Mouse (Mus musculus): ENCODE measurements at regions not wholly inside any gene's neighbourhood (a gene's known extent, or its start where the extent isn't known, plus 50 kb on each side); places are given as distances from the start of the nearest gene placed in this dataset.

DNA sequence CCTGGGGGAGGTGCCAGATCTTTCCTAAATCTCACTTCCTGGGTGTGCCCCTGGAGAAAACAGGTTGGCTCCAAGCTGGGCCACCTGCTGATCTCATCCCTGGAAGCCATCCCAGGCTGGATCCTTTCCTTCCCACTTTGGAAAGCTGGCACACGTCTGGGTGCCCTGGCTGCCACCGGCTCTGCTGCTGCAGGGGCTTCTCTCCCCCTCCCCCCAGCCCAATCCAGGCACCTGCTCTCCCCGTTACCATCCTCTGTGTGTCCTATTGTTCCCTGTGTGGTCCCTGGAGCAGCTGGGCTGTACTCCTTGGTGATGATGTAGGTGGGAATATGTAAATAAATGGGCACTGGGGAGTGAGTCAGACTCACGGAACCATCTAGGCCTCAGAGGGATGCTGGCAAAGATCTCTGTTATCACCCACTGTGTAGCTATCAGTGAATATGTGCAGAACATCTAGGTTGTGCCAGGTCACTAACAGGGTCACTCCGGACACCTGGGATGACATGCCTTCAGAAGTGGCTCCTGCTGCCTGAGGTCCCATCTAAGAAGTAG, 130.4 kb downstream of the Trim29 start:
- no peaks in the 10 kb centered on the region for H3K27me3 ChIP-seq
- no peak for ATAC-seq (ENCODE audit: insufficient number of reproducible peaks, insufficient read depth, low FRiP score, low TSS enrichment, low read depth)

DNA sequence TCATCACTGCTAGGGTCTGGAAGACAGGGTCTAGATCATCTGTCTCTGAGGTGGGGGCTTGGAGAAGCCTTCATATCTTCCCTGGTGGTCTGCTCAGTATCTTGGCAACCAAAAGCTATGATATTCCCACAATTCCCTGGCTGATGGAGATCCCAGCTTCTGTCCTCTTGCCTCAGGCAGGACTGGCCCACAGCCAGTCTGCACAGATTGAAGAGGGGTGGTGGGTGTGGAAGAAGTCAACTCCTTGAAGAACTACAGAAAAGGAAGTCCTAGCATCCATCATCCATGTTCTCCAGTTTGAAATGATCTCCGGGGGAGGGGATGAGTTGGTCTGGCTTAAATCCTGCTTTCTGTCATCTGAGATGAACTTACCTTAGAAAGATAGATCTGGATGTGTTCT, 134.8 kb downstream of the Trim29 start:
- Histone ChIP-seq H3K4me3 (no peak overlapping the region), H3K27me3 (no peaks in the 10 kb centered on the region), H3K36me3 (no peaks in the 10 kb centered on the region), H3K4me1 (no peaks in the 10 kb centered on the region), H3K4me2 (no peak overlapping the region), H3K27ac (no peak overlapping the region), H3K9me3 (no peaks in the 10 kb centered on the region), H3K9ac (no peak overlapping the region)
- WGBS = 92% methylated on average over 1 of the region's 1 CpGs
- no peak for ATAC-seq (ENCODE audit: insufficient number of reproducible peaks, insufficient read depth, low FRiP score, low TSS enrichment, low read depth)

More for the DNA sequence above, 130.4 kb downstream of the Trim29 start:
- Histone ChIP-seq H3K4me2 (no peak overlapping the region), H3K9ac (no peak overlapping the region), H3K9me3 (no peaks in the 10 kb centered on the region), H3K4me3 (no peak overlapping the region), H3K27ac (no peak overlapping the region), H3K4me1 (no peaks in the 10 kb centered on the region), H3K36me3 (no peaks in the 10 kb centered on the region)
- 72% methylated on average over 5 of the region's 5 CpGs for WGBS

DNA sequence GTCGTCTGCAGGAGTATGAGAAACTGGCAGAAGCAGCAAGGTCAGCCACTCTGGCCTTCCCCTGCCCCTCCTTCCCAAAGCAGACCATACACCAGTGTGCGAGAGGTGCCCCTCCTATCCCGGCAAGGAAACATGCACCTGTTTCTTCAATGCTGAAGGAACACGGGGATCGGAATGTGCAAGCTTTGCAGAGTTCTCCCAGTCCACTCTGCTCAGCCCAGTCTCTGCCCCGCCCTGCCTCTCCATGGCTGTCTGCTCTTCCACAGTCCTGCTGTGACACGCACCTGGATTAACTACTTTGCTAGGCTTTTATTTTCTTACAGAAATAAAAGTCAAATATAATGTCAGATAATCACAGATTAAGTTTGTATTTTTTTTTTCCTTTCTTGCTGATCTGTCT, 136.7 kb downstream of the Trim29 start:
- Histone ChIP-seq H3K4me2 (no peak overlapping the region), H3K9me3 (no peaks in the 10 kb centered on the region), H3K4me1 (no peaks in the 10 kb centered on the region), H3K9ac (no peak overlapping the region), H3K27ac (no peak overlapping the region), H3K4me3 (no peak overlapping the region), H3K36me3 (no peaks in the 10 kb centered on the region), H3K27me3 (peaks cover 11% of the 10 kb centered on the region)
- WGBS = 70% methylated on average over 7 of the region's 7 CpGs
- no peak for ATAC-seq (ENCODE audit: insufficient number of reproducible peaks, insufficient read depth, low FRiP score, low TSS enrichment, low read depth)

DNA sequence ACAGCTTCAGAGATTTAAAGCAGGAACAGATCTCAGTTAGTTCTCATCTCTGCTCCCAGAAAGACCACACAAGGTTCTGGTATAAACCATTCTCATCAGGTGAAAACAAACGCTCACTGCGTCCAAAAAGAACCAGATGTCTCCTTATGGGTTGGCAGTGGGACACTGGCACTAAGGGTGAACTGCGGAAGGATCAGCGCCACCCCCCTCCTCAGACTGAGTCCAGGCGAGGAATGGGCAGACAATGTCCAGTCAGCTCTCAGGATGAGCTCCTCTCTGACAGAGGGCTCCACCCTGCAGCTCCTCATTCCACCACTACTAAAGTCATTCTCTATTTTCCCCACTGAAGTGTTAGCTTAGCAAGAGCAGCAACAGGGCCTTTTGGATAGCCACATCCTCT, 138.3 kb downstream of the Trim29 start:
- Histone ChIP-seq H3K27ac (no peak overlapping the region), H3K9ac (no peak overlapping the region), H3K27me3 (peaks cover 27% of the 10 kb centered on the region), H3K9me3 (no peaks in the 10 kb centered on the region), H3K4me2 (no peak overlapping the region), H3K4me3 (no peak overlapping the region), H3K4me1 (peaks cover 1% of the 10 kb centered on the region), H3K36me3 (no peaks in the 10 kb centered on the region)
- ATAC-seq (ENCODE audit: insufficient number of reproducible peaks, insufficient read depth, low FRiP score, low TSS enrichment, low read depth) = no peak
- WGBS = 68% methylated on average over 5 of the region's 5 CpGs

DNA sequence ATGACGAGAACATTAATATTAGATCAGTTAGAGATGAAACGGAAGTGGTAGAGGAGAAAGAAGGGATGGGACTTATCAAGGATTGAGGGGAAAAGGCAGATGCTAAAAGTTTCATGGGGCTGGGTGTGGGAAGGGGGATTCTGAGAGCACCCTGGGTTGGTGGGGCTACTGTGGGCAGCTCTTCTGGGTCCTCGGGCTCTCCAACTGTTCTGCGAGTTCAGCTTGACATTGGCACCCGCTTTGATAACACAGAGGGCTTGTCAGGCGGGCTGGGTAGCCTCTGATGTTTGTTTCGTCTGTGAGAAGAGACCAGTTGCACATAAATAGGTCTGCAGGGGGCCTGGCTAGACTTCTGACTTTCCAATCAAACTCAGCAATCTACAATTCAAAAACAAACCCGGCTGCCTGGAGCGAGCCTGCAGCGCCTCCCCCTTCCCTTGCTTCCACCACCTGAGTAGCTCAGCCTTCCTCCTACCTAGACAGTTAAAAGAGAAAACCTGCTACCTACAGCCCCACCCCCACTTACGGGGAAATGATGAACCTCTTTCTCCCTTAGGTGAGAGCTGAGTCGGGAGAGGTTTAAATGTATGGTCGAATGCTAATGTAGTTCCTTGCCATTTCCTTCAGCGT, 143.4 kb downstream of the Trim29 start:
- WGBS = 1% methylated on average over 14 of the region's 14 CpGs
- Histone ChIP-seq H3K9ac (no peak overlapping the region), H3K27me3 (peaks cover 50% of the 10 kb centered on the region), H3K4me2 (peak overlapping the region; percentile 39), H3K4me1 (peaks cover 7% of the 10 kb centered on the region), H3K27ac (no peak overlapping the region), H3K4me3 (no peak overlapping the region), H3K36me3 (no peaks in the 10 kb centered on the region), H3K9me3 (no peaks in the 10 kb centered on the region)
- ATAC-seq (ENCODE audit: insufficient number of reproducible peaks, insufficient read depth, low FRiP score, low TSS enrichment, low read depth) = no peak

DNA sequence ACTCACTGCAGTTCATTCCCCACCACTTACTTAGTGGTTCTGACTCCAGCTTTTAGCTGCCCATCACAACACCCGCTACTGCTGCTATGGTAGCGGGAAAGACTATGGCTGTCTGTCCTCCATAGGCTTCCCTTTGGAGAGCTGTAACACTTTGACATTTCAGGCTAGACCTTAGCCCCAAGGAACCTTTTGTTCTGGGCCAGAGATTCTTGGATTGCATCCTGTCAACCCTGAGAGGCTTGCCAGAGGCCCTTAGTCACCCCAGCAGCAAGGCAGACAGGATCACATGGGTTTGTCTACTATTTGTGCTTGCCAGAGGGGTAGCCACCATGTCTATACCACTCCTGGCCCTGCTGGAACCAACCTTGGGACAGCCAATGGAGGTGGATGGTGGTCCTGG, 147.1 kb downstream of the Trim29 start:
- no peak overlapping the region for H3K27ac ChIP-seq
- H3K9ac ChIP-seq = no peak overlapping the region
- no peaks in the 10 kb centered on the region for H3K9me3 ChIP-seq
- 89% methylated on average over 2 of the region's 2 CpGs for WGBS
- H3K36me3 ChIP-seq = no peaks in the 10 kb centered on the region
- ATAC-seq (ENCODE audit: insufficient number of reproducible peaks, insufficient read depth, low FRiP score, low TSS enrichment, low read depth) = no peak
- H3K4me3 ChIP-seq = no peak overlapping the region
- peaks cover 7% of the 10 kb centered on the region for H3K4me1 ChIP-seq
- H3K4me2 ChIP-seq = no peak overlapping the region
- peaks cover 35% of the 10 kb centered on the region for H3K27me3 ChIP-seq

DNA sequence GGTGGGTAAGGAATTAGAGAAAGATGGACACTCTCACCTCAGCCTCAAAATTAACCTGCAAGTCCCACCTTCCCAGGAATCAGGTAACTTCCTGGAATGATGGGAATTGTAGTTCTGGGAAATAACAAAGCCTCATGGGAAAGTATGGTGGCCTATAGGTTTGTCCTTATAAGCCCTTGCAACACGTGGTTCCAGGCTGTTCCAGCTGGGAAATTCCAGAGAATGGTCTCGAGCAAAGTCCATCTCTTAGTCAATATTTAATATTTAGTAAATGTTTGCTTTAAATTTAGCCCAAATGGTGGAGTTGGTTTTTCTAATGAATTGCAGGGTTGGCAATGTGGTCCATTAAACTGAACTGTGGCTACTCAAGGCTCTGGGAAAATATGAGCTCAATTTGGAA, 150.5 kb downstream of the Trim29 start:
- H3K4me1 ChIP-seq = peaks cover 10% of the 10 kb centered on the region; the same call in 1 of the 2 replicates
- H3K4me2 ChIP-seq = no peak overlapping the region
- no peak overlapping the region for H3K4me3 ChIP-seq
- no peak for ATAC-seq (ENCODE audit: insufficient number of reproducible peaks, insufficient read depth, low FRiP score, low TSS enrichment, low read depth)
- WGBS = 55% methylated on average over 2 of the region's 2 CpGs
- H3K9me3 ChIP-seq = no peaks in the 10 kb centered on the region
- no peak overlapping the region for H3K9ac ChIP-seq
- no peaks in the 10 kb centered on the region for H3K36me3 ChIP-seq
- no peak overlapping the region for H3K27ac ChIP-seq
- H3K27me3 ChIP-seq = 0 out of 2 replicates have a peak, but pooled peaks cover 2% of the 10 kb centered on the region

DNA sequence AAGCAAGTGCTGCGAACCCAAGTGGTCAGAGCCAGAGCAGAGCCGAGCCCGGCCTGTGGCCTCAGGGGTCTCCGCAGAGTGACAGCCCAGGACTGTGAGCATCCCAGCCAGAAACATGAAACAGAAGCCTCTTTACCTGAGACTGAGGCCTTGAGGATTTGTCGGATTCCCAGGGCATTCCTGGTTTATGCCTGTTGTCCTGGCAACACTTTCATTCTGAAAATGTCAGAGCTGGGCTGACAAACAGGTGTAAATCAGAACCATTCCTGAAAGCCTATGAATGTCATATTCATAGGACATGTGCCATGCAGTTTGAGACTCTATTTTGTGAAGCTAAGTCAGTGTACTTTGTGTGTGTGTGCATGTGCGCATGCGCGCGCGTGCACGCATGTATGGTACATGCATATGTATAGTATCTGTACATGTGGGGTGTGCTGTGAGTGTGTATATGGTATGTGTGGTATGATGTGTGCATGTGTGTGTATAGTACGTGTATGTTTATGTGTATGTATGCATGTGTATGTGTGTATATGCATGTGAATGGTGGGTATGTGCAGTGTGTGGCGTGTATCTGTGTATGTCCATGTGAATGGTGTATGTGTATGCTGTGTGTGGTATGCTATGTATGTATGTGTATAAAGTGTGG, 152.9 kb downstream of the Trim29 start:
- Histone ChIP-seq H3K4me2 (no peak overlapping the region), H3K9ac (no peak overlapping the region), H3K36me3 (no peaks in the 10 kb centered on the region), H3K4me1 (peaks cover 10% of the 10 kb centered on the region; the same call in 1 of the 2 replicates), H3K27ac (no peak overlapping the region), H3K9me3 (no peaks in the 10 kb centered on the region), H3K4me3 (no peak overlapping the region), H3K27me3 (0 out of 2 replicates have a peak, but pooled peaks cover 4% of the 10 kb centered on the region)
- no peak for ATAC-seq (ENCODE audit: insufficient number of reproducible peaks, insufficient read depth, low FRiP score, low TSS enrichment, low read depth)
- 83% methylated on average over 13 of the region's 13 CpGs for WGBS

DNA sequence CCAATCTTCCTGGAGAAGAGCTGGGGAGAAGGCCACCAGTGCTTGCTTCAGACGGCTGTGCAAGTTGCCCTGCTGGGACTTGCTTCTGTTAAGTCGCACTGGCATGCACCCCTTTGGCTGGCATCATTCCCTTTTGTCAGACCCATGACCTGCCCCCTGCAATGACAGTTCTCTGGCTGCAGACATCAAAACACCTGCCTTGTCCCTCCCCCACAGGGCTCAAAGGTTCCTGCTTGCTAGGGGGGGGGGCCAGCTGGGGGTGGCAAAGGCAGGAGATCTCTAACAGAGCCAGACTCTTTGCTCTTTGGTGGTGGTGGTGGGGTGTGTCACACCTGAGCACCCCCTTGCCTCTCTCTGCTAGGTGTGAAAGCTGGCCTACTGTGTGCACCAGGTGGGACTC, 154.5 kb downstream of the Trim29 start:
- Histone ChIP-seq H3K9ac (no peak overlapping the region), H3K4me2 (no peak overlapping the region), H3K36me3 (no peaks in the 10 kb centered on the region), H3K9me3 (no peaks in the 10 kb centered on the region), H3K27me3 (0 out of 2 replicates have a peak, but pooled peaks cover 4% of the 10 kb centered on the region), H3K27ac (no peak overlapping the region), H3K4me3 (no peak overlapping the region), H3K4me1 (peaks cover 10% of the 10 kb centered on the region; the same call in 1 of the 2 replicates)
- WGBS = 42% methylated on average over 2 of the region's 2 CpGs
- no peak for ATAC-seq (ENCODE audit: insufficient number of reproducible peaks, insufficient read depth, low FRiP score, low TSS enrichment, low read depth)

DNA sequence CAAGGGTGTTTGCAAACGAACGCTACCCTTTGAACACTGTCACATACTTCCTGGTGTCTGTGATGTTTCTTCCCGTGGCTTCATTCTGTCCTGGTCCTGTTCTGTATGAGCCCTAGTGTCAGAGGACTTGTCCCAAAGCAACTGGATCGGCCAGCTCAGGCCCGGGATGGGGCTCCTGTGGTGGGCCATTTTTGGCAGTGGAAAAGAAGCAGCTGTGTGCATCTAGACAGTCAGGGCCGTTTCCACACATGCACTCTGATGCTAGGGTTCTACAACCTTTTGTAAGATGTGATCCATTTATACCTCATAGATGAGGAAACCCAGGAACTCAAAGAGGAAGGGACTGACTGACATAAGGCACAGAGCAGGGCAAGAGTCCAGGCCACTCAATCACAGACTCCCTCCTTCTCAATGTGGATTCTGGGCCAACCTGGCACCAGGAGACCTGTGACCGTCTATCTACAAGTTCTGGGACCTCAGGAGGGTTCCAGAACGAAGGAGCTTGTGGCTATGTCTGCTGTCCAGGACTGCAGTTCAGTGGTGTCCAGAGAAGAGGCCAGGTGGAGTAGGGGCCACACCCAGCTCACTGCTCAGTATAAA, 155.2 kb downstream of the Trim29 start:
- Histone ChIP-seq H3K36me3 (no peaks in the 10 kb centered on the region), H3K4me1 (peaks cover 10% of the 10 kb centered on the region; the same call in 1 of the 2 replicates), H3K4me3 (no peak overlapping the region), H3K9me3 (no peaks in the 10 kb centered on the region), H3K27ac (no peak overlapping the region), H3K27me3 (0 out of 2 replicates have a peak, but pooled peaks cover 4% of the 10 kb centered on the region), H3K4me2 (no peak overlapping the region), H3K9ac (no peak overlapping the region)
- ATAC-seq (ENCODE audit: insufficient number of reproducible peaks, insufficient read depth, low FRiP score, low TSS enrichment, low read depth) = no peak
- WGBS = 69% methylated on average over 8 of the region's 8 CpGs

DNA sequence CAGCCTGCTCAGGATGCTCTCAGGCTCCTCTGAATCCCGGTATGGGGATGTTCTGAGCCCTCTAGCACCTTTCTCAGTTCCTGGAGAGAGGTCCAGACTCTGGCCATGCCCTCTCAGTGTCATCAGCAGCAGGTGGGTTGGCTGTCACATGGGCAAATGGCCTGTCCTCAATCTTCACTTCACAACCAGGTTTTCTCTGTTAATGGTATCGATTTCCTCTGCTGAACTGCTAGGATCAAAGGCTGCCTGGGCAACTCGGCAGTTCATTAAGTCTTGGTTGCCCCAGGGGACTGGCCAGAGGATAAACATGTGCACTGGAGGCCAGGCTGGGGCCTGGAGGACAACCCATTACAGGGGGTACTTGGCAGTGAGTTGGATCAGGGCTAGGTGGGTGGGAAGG, 156.2 kb downstream of the Trim29 start:
- no peaks in the 10 kb centered on the region for H3K9me3 ChIP-seq
- H3K4me2 ChIP-seq = no peak overlapping the region
- no peaks in the 10 kb centered on the region for H3K36me3 ChIP-seq
- ATAC-seq (ENCODE audit: insufficient number of reproducible peaks, insufficient read depth, low FRiP score, low TSS enrichment, low read depth) = no peak
- H3K4me3 ChIP-seq = no peak overlapping the region
- peaks cover 10% of the 10 kb centered on the region; the same call in 1 of the 2 replicates for H3K4me1 ChIP-seq
- 0 out of 2 replicates have a peak, but pooled peaks cover 4% of the 10 kb centered on the region for H3K27me3 ChIP-seq
- no peak overlapping the region for H3K9ac ChIP-seq
- no peak overlapping the region for H3K27ac ChIP-seq
- WGBS = 36% methylated on average over 3 of the region's 3 CpGs
